Comparison of ENCODE assay signal across 11 mouse cellular contexts in the genomic region with DNA sequence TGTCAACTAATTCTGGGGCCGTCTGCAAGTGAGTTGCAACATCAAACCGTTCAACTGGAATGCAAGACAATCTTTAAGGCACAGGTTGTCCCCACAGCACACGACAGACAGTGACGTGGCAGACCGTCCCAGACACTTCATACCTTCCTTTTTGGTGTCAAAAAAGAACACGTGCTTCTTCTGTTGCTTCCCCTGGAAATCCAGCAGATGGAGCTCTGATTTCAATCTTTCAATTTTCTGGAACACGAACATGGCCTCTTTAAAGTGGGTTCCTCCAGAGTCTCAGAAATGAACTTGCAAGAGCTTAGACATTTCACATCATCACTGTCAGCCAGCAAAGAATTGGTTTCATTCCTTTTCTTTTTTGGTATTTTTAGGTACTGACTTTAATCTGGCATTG. TPM values are rescaled to one million over a fixed set of nuclear protein-coding genes. Genes with fewer than 3 reads are reported as not detected.
A peak's percentile ranks its signal among the peaks of the same experiment; 100 is the strongest.
DNase-seq lines count a peak whose midpoint lies in the region; ATAC-seq and TF ChIP-seq lines count a peak whose summit lies in the region.
"Had no signal": no experiment of that assay in that cellular context is flagged by ENCODE, and none has a peak within 500 bp of the region (broad histone marks: within the 10 kb centered on the region; RNA-seq: fewer than 3 reads in every experiment).

No protein-coding gene starts in this region.

- TF ChIP-seq POLR2A in spleen, adult 2 months (IDR thresholded peaks at IDR 0.05; ENCODE audit: low read depth, low read length): no peak
- no peak for TF ChIP-seq POLR2A in brain, embryonic 14.5 days (IDR thresholded peaks at IDR 0.05; ENCODE audit: borderline replicate concordance, extremely low read depth, insufficient read depth, insufficient read length, poor library complexity, severe bottlenecking)

- 63% methylated on average over 7 of the region's 7 CpGs for WGBS in heart, embryonic 11.5 days (ENCODE audit: insufficient replicate concordance)
- WGBS in spleen, adult 2 months: 43% methylated on average over 7 of the region's 7 CpGs
- WGBS in stomach, postnatal 0 days: 45% methylated on average over 7 of the region's 7 CpGs

- H3K4me3 ChIP-seq in heart, embryonic 11.5 days (ENCODE audit: low read depth, low read length): no peak overlapping the region
- no peak overlapping the region for H3K4me3 ChIP-seq in spleen, adult 2 months (ENCODE audit: extremely low read depth, insufficient read depth, insufficient read length)
- H3K4me3 ChIP-seq in stomach, postnatal 0 days (ENCODE audit: low read depth, low read length): no peak overlapping the region
- H3K4me3 ChIP-seq: embryonic facial prominence, embryonic 13.5 days had no signal

- H3K9ac ChIP-seq in heart, embryonic 11.5 days (ENCODE audit: low read depth, low read length): no peak overlapping the region
- H3K9ac ChIP-seq in stomach, postnatal 0 days (ENCODE audit: low read length): no peak overlapping the region
- H3K9ac ChIP-seq: embryonic facial prominence, embryonic 13.5 days had no signal

- peak; percentile 25 for DNase-seq in heart, adult 8-10 months (ENCODE audit: low spot score)
- no peak for DNase-seq in spleen, adult 2 months (ENCODE audit: low read depth in 1 of 2, low spot score in 2 of 2)
- DNase-seq in spleen, adult 18-20 months: no peak
- DNase-seq in brain, embryonic 14.5 days (ENCODE audit: low read depth): peak; percentile 64
- DNase-seq in stomach, postnatal 0 days (ENCODE audit: low spot score): no peak
- DNase-seq in urinary bladder, postnatal 4 days (ENCODE audit: low spot score in 2 of 2): no peak
- DNase-seq in right cerebral cortex, postnatal 4 days: no peak

- H3K27ac ChIP-seq in heart, embryonic 11.5 days (ENCODE audit: low read depth, low read length): no peak overlapping the region
- no peak overlapping the region for H3K27ac ChIP-seq in spleen, adult 2 months (ENCODE audit: insufficient read depth, low read length)
- no peak overlapping the region for H3K27ac ChIP-seq in stomach, postnatal 0 days (replicated peaks)
- H3K27ac ChIP-seq: embryonic facial prominence, embryonic 13.5 days had no signal

- TF ChIP-seq EP300 in stomach, postnatal 0 days (optimal IDR thresholded peaks at IDR 0.05): no peak

- peaks cover 35% of the 10 kb centered on the region for H3K36me3 ChIP-seq in heart, embryonic 11.5 days (ENCODE audit: control insufficient read depth, insufficient read depth, low read length)
- H3K36me3 ChIP-seq in spleen, adult 2 months (ENCODE audit: control insufficient read depth, insufficient read depth, low read length): peaks cover 23% of the 10 kb centered on the region
- peaks cover 35% of the 10 kb centered on the region for H3K36me3 ChIP-seq in stomach, postnatal 0 days (ENCODE audit: control insufficient read depth, insufficient read depth, low read length)

- no peak overlapping the region for H3K4me2 ChIP-seq in heart, embryonic 11.5 days
- no peak overlapping the region for H3K4me2 ChIP-seq in stomach, postnatal 0 days (replicated peaks; ENCODE audit: low read depth)
- H3K4me2 ChIP-seq: embryonic facial prominence, embryonic 13.5 days had no signal

- no peak for ATAC-seq in heart, embryonic 11.5 days (replicated peaks; ENCODE audit: insufficient number of reproducible peaks, low FRiP score, low TSS enrichment)
- ATAC-seq in stomach, postnatal 0 days (ENCODE audit: low FRiP score, low TSS enrichment): no peak

- TF ChIP-seq CTCF in spleen, adult 2 months (IDR thresholded peaks at IDR 0.05; ENCODE audit: extremely low read depth, insufficient read depth, insufficient read length, insufficient replicate concordance): 0 out of 2 replicates have a peak, but pooled peaks have one; percentile 8
- peak; percentile 32; the same call in 1 of the 2 replicates for TF ChIP-seq CTCF in brain, embryonic 14.5 days (IDR thresholded peaks at IDR 0.05; ENCODE audit: borderline replicate concordance, extremely low read depth, insufficient read depth, insufficient read length)
- TF ChIP-seq CTCF in stomach, postnatal 0 days (IDR thresholded peaks at IDR 0.05; ENCODE audit: low read depth): peak; percentile 77

- no peaks in the 10 kb centered on the region for H3K9me3 ChIP-seq in heart, embryonic 11.5 days (replicated peaks; ENCODE audit: control insufficient read depth, low read length)
- no peaks in the 10 kb centered on the region for H3K9me3 ChIP-seq in stomach, postnatal 0 days (ENCODE audit: control insufficient read depth, low read length)
- H3K9me3 ChIP-seq: embryonic facial prominence, embryonic 13.5 days had no signal

- H3K4me1 ChIP-seq in heart, embryonic 11.5 days (ENCODE audit: control insufficient read depth, insufficient read depth, low read length): peaks cover 3% of the 10 kb centered on the region; the same call in 1 of the 2 replicates
- H3K4me1 ChIP-seq in spleen, adult 2 months (ENCODE audit: control insufficient read depth, insufficient read depth, insufficient read length): no peaks in the 10 kb centered on the region
- H3K4me1 ChIP-seq in stomach, postnatal 0 days (replicated peaks; ENCODE audit: control insufficient read depth, insufficient read depth): no peaks in the 10 kb centered on the region
- H3K4me1 ChIP-seq: embryonic facial prominence, embryonic 13.5 days had no signal

- H3K27me3 ChIP-seq in heart, embryonic 11.5 days (ENCODE audit: control insufficient read depth, insufficient read depth, low read length): no peaks in the 10 kb centered on the region
- no peaks in the 10 kb centered on the region for H3K27me3 ChIP-seq in spleen, adult 2 months (ENCODE audit: control insufficient read depth, insufficient read depth, low read length)
- no peaks in the 10 kb centered on the region for H3K27me3 ChIP-seq in stomach, postnatal 0 days (ENCODE audit: control insufficient read depth, insufficient read depth, low read length)
- H3K27me3 ChIP-seq: embryonic facial prominence, embryonic 13.5 days had no signal

RNA-seq across cellular contexts. Expression of gene Utp11, which starts 11.1 kb away (rescaled TPM):
- 10 to 100 TPM; 12.4 to 14.5 (median 13.7) TPM for total RNA-seq in heart, adult 8-10 months (2022)
- polyA plus RNA-seq in heart, embryonic 11.5 days (2014; fragmentation: Nextera tagmentation; extraction: Ambion mirVana): 57.1 and 60.7 TPM in 2 replicates
- polyA plus RNA-seq in spleen, adult 2 months (2012; rRNA removed): 3.0 and 3.4 TPM in 2 replicates
- 22.4 and 22.6 TPM in 2 replicates for polyA plus RNA-seq in brain, embryonic 14.5 days (2012; rRNA removed)
- polyA plus RNA-seq in stomach, postnatal 0 days (2015; fragmentation: Nextera tagmentation; extraction: Ambion mirVana): 105 TPM in 2 replicates

RNA-seq across cellular contexts. Expression of gene Fhl3, which starts 18.2 kb away (rescaled TPM):
- 10 to 100 TPM in 2 of 4 experiments, 1 to 10 TPM in 2; 8.8 to 18.8 (median 11.2) TPM for total RNA-seq in heart, adult 8-10 months (2022)
- 6.3 and 6.4 TPM in 2 replicates for polyA plus RNA-seq in heart, embryonic 11.5 days (2014; fragmentation: Nextera tagmentation; extraction: Ambion mirVana)
- polyA plus RNA-seq in spleen, adult 2 months (2012; rRNA removed): 19.4 and 25.0 TPM in 2 replicates
- 3.8 and 5.8 TPM in 2 replicates for polyA plus RNA-seq in brain, embryonic 14.5 days (2012; rRNA removed)
- polyA plus RNA-seq in stomach, postnatal 0 days (2015; fragmentation: Nextera tagmentation; extraction: Ambion mirVana): 7.4 and 9.0 TPM in 2 replicates

RNA-seq across cellular contexts. Expression of gene Pou3f1, which starts 25.7 kb away (rescaled TPM):
- total RNA-seq in heart, adult 8-10 months (2022): under 1 TPM; 0.09 to 0.31 (median 0.14) TPM
- polyA plus RNA-seq in heart, embryonic 11.5 days (2014; fragmentation: Nextera tagmentation; extraction: Ambion mirVana): 0.21 and 0.24 TPM in 2 replicates
- 0.02 and 0.06 TPM in 2 replicates for polyA plus RNA-seq in spleen, adult 2 months (2012; rRNA removed)
- 21.3 and 23.1 TPM in 2 replicates for polyA plus RNA-seq in brain, embryonic 14.5 days (2012; rRNA removed)
- polyA plus RNA-seq in stomach, postnatal 0 days (2015; fragmentation: Nextera tagmentation; extraction: Ambion mirVana): 0.13 TPM in 2 replicates
- total RNA-seq: hematopoietic stem cell, adult 5-6 weeks had no signal
- polyA plus RNA-seq: liver, embryonic 16.5 days had no signal

RNA-seq across cellular contexts. Expression of gene Sf3a3, which starts 32.3 kb away (rescaled TPM):
- 10 to 100 TPM; 15.5 to 17.3 (median 16.5) TPM for total RNA-seq in heart, adult 8-10 months (2022)
- 109 and 113 TPM in 2 replicates for polyA plus RNA-seq in heart, embryonic 11.5 days (2014; fragmentation: Nextera tagmentation; extraction: Ambion mirVana)
- polyA plus RNA-seq in spleen, adult 2 months (2012; rRNA removed): 8.6 and 8.8 TPM in 2 replicates
- polyA plus RNA-seq in brain, embryonic 14.5 days (2012; rRNA removed): 53.1 and 59.7 TPM in 2 replicates
- polyA plus RNA-seq in stomach, postnatal 0 days (2015; fragmentation: Nextera tagmentation; extraction: Ambion mirVana): 58.7 and 63.5 TPM in 2 replicates

RNA-seq across cellular contexts. Expression of gene Inpp5b, which starts 59.4 kb away (rescaled TPM):
- total RNA-seq in heart, adult 8-10 months (2022): 1 to 10 TPM; 6.5 to 9.9 (median 7.3) TPM
- 18.5 and 19.2 TPM in 2 replicates for polyA plus RNA-seq in heart, embryonic 11.5 days (2014; fragmentation: Nextera tagmentation; extraction: Ambion mirVana)
- 31.3 and 33.4 TPM in 2 replicates for polyA plus RNA-seq in spleen, adult 2 months (2012; rRNA removed)
- polyA plus RNA-seq in brain, embryonic 14.5 days (2012; rRNA removed): 44.9 and 47.3 TPM in 2 replicates
- 23.5 and 24.8 TPM in 2 replicates for polyA plus RNA-seq in stomach, postnatal 0 days (2015; fragmentation: Nextera tagmentation; extraction: Ambion mirVana)

Comparison
In these comparisons a context has a peak if more than half of its experiments do, and no peak if none do; other contexts are left out.
1. DNase-seq: peak in heart, adult 8-10 months (single experiment) and brain, embryonic 14.5 days (single experiment); none in spleen, adult 2 months (0 of 2), spleen, adult 18-20 months (0 of 2), stomach, postnatal 0 days (single experiment), urinary bladder, postnatal 4 days (0 of 2) and right cerebral cortex, postnatal 4 days (single experiment).
2. CTCF ChIP-seq: peak in every context shown above with its lines; median percentile 77 in stomach, postnatal 0 days; 32 in brain, embryonic 14.5 days; 8 in spleen, adult 2 months.
3. RNA of gene Pou3f1, which starts 25.7 kb away (polyA plus RNA-seq): 21.3 to 23.1 TPM in brain, embryonic 14.5 days; 0.21 to 0.24 TPM in heart, embryonic 11.5 days, 0.13 TPM in stomach, postnatal 0 days and 0.02 to 0.06 TPM in spleen, adult 2 months; every median in the first group is over 10 times any median in the second.